Mouse (Mus musculus): Measurements from ENCODE around the gene Nuak2. TPM values are rescaled to one million over a fixed set of nuclear protein-coding genes. Genes with fewer than 3 reads are reported as not detected.
A peak's percentile ranks its signal among the peaks of the same experiment; 100 is the strongest.

The Nuak2 gene
- total RNA-seq, 2 experiments from 2014 or later = 21.7 to 37.2 TPM

DNA sequence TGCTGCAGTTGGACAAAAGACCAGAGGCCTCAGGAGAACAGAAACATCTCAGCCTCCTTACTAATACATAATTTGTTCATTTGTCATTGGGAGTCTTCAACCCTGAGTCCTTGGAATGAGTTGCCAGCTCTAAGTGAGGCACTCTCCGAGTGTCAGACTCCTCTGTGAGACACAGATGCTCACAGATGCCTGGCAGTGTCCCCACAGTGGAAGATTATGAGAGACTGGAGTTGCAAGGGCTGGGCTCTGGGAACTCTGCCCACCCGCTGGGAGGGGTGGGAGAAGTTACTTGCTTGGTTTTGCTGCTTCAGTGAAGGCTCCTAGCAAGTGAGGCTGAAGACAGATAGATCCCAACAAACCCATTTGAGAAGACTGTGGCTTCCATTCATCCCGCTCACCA lies 19.9 kb upstream of the Nuak2 start:
- ATAC-seq (replicated peaks; ENCODE audit: poor library complexity, severe bottlenecking) = no peak

DNA sequence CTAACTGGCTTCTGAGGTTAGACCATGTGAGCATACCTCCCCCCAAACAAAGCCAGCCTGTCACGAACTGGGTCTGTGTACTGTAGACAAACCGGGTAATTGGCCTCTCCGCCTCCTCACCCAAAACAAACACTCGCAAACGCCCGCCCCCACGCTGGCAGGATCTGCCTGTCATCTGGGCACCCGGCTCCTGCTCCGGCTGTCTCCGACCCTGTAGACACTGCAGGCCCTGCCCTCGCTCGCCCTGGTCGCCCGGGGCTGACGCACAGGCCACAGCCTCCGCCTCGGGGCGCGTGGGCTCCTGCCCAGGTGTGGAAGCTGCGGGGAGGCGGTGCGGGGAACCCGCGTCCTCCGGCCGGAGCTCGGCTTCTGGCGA lies 17.5 kb upstream of the Nuak2 start, which contains the start of gene Klhdc8a:
Gene Klhdc8a, plus strand, starts transcription at position 202 of the 376 bp plus-strand sequence.
- ATAC-seq (replicated peaks; ENCODE audit: poor library complexity, severe bottlenecking) = peak; percentile 41

DNA sequence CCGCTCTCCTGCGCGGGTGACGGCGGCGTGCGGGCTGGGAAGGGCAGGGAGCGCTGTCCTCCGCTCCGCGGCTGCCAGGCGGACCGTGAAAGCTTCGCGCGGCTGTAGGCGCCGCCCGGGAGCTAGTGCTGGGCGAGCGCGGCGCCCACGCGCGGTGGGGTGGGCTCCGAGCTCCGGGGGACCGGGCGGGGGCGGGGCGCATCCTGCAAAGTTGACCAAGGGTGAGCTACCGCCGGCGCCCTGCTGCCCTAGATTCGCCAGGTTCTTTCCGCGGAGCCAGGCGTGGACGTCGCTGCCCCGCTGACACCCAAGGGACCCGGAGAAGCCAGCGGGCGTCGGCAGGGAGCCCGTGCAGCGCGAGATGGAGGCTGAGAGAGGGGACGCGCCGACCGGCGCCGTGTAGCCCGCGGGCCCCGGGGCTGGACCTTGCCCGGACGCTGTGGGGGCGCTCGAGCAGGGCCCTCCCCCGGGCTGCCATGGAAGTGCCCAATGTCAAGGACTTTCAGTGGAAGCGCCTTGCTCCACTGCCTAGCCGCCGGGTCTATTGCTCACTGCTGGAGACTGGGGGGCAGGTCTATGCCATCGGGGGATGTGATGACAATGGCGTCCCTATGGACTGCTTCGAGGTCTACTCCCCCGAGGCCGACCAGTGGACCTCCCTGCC lies 17.0 kb upstream of the Nuak2 start:
- ATAC-seq (replicated peaks; ENCODE audit: poor library complexity, severe bottlenecking) = peak; percentile 37

DNA sequence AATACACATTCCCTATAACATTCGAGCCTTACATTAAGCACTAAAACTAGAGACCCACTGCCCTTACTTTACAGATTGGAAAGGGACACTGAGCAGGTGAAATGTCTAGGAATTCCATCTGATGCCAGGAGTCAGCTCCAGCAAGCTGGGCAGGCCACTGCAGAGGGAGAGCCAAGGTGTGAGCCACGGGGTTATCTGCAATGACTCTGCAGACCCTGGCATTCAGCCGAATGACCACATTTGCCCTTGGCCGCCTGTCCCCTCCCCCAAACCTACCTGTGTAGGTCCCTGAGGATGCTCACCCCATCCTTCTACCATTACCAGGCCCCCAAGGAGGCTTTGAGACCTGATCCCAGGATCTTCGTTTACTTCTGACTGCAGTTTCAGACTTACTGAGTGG lies 16.2 kb upstream of the Nuak2 start:
- no peak for ATAC-seq (replicated peaks; ENCODE audit: poor library complexity, severe bottlenecking)

DNA sequence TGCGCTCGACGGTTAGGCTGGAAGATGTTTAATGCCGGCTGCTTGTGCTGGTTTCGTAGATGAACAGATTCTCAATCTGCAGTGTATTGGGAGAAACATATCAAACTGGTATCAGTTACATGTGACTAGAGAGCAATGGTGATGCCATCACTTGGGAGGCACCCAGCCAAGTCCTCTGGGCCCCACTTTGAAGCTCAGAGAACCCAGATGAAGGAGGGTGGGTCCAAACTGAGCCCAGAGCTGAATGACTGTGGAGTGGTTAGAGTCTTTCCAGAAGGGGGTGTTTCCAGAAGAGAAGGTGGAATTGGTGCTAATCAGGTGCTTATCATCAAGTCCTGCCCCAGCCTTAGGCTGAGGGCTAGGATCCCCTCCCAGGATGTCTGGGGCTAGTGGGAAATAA lies 14.7 kb upstream of the Nuak2 start:
- no peak for ATAC-seq (replicated peaks; ENCODE audit: poor library complexity, severe bottlenecking)

DNA sequence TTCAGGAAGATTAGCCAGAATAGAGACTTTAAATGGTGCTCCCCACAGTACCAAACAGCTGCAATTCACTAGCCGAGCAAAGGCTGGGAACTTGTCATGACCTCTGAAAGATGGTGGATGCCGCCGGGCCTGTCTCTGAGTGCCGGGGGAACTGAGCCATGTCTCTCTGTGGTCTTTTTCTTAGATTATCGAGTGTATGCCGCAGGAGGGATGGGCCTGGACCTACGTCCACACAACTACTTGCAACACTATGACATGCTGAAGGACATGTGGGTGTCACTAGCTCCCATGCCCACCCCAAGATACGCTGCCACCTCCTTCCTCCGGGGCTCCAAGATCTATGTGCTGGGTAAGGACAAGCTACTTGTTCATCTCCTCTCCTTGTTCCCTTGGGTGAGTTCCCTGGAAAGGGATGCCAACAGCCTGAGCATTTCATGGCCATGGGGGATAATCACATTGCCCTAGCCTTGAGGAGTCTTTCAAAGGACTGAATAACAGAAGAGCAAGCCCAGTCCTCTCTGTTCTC lies 13.5 kb upstream of the Nuak2 start:
- ATAC-seq (replicated peaks; ENCODE audit: poor library complexity, severe bottlenecking) = no peak

DNA sequence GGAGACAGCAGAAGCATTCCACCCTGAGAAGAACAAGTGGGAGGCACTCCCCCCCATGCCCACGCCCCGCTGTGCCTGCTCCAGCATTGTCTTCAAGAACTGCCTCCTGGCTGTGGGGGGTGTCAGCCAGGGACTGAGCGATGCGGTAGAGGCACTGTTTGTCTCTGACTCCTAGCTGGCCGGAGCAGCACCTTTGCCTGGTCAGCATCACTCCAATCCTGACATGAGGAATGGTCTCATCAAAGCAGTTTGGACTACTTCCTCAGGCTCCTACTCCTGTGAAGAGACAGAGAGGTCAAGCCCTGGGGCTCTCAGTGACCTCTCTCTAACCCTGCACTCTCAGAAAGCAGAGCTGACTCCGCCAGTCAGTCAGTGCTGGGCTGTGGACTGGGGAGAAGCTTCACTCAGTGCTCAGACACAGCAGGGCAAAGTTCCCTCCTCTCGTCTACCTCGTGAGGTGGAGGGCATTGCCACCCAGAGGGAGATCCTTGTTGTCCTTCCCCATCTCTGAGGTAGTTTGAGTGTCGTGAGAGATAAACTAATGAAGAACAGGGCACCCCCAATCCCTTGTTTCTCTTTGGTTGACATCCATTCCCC lies 11.2 kb upstream of the Nuak2 start:
- no peak for ATAC-seq (replicated peaks; ENCODE audit: poor library complexity, severe bottlenecking)

DNA sequence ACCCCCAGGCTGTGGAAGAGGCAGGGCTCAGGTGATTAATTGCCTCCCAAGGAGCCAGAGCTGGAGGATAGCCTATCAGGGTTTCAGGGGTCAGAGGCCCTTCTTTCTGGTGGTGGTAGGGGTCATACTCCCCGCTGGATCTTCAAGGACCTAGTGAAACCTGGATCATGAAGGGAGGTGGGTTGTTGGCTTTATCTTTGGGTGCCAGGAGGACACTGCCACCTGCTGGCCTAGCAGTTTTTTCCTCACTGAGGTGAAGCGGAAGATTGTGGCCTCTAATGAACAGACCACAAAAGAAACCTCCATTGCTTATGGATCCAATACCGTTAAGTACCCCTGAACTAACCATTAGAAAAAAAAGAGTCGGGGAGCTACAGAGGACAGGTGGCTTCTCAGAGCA lies 9.8 kb upstream of the Nuak2 start:
- peak; percentile 52 for ATAC-seq (replicated peaks; ENCODE audit: poor library complexity, severe bottlenecking)

DNA sequence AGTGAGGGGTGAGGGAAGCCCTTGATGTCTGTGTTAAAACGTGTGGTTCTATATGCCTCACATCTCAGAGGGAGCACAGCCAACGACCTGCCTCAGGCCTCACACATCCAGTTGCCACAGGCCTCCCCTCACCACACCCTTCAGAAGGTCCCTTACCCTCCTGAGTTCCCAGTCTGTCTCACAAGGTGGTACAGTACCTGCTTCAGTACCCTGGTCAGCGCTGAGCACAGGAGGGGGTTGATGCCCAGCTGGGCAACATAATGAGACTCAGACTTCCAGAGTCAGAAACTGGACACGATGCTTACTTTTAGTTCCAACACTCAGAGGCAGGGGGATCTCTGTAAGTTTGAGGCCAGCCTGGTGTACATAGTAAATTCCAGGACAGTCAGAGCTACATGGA lies 9.1 kb upstream of the Nuak2 start:
- ATAC-seq (replicated peaks; ENCODE audit: poor library complexity, severe bottlenecking) = no peak

DNA sequence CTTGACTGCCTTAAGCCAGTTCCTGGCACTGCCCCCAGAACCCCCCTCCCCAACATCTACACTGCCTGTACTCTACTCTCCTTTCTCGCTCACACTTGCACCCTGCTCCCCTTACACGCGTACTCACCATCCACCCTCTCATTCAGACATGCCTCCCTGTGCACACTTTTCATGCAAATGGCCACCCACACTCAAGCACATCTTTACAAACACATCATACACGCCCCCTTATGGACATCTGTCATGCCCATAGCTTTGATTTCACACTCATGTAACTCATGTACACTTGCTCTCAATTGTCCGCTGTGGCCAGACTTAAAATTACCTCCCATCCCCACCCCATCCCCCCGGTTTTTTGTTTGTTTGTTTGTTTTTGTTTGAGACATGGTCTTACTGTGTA lies 8.0 kb upstream of the Nuak2 start:
- ATAC-seq (replicated peaks; ENCODE audit: poor library complexity, severe bottlenecking) = no peak

DNA sequence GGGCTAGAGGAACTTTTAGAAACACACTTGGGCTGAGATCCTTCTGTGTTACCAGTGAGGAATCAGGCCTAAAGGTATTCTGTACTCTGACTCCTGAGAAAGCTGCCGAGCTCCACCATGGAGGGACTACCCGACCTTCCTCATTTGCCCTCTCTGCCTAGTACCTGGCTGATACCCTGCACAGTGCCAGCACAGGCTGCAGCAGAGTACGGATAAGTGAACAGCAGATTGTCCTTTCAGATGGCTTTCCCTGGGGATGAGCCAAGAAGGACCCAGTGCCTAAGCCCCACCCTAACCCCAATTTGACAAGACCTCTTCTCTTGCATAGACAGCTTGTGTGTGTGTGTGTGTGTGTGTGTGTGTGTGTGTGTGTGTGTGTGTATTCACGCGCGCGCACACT lies 7.3 kb upstream of the Nuak2 start:
- no peak for ATAC-seq (replicated peaks; ENCODE audit: poor library complexity, severe bottlenecking)

DNA sequence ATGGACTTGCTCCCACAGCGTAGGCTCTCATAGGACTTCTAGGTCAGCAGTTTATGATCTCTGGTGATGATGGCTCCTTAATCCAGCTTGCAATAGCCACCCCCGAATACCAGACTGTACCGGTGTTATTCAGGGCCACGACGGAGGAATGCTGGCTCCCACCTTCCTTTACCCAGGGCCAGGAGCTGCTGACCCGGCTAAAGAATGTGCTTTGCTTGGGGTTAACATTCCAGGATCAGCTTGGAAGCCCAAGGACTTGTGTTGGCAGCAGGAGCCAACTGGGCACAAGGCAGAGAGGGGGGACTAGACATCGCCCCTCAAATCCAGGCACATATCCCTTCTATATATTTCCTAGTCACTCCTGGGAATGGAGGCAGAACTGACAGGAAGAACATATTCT lies 5.2 kb upstream of the Nuak2 start:
- ATAC-seq (replicated peaks; ENCODE audit: poor library complexity, severe bottlenecking) = no peak

DNA sequence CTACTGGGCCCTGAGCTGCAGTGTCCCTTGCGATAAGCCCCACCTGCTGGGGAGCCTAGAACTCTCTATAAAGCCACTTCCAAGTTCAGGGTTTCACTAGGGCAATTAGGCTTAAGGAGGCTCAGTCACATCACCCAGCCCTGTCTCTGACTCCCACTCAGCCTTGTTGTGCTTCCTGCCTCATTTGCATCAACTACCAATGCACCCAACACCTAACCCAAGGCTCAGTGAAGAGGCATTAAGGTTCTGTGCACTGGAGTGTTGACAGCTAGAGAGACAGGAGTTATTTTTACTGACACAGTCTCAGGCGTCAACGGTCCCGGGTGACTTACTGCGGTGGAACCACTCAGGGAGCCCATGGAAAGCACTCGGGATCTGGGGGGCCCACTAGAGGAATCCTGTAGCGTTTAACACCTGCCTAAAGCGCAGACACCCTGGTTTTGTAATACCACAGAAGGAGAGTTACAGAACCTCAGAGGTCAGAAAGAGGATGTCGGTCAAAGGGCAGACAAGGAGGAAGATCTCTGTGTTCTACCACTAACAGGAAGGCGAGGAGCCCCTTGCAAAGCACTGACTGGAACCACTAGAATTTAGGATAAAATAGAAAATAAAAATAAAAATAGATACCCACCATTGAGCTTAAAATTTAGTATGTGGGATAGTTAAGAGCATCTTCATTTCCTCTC lies 4.6 kb upstream of the Nuak2 start:
- ATAC-seq (replicated peaks; ENCODE audit: poor library complexity, severe bottlenecking) = peak; percentile 61

DNA sequence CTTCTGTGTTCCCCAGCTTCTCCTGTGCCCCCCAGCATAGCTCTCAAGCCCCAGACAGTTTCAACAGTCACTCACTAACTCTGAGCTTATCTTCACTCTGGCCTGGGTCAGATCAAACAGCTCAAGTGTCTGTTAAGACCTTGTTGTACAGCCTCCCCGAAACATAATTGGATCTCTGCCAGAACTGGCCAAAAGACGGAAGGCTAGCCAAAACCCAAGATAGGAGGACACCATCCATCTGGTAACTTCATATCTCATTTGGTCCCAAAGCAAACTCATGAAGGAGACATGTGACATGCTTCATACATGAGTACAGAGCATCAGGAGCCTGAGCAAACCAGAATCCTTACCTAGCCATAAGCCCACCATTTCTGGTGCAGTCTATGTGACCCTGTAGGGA lies 3.9 kb upstream of the Nuak2 start:
- no peak for ATAC-seq (replicated peaks; ENCODE audit: poor library complexity, severe bottlenecking)

DNA sequence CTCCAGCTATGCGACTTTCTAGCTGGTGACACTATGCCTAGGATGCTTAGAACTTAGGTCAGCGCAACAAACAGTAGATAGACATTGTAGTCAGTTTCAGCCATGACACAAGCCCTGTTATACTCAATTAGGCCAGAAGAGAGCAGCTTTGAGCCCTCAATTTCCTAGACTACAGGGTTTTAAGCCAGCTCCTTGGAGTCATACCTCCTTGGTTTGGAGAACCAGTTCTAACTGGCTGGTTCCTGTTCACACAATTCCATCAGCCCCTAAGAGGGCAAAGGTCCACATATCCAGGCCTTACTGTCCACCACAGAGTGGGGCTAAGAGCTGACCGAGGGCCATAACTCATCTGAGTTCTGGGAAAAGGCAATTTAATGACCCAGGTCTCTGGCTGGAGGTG lies 3.2 kb upstream of the Nuak2 start:
- peak; percentile 26; the same call in 1 of the 2 replicates for ATAC-seq (replicated peaks; ENCODE audit: poor library complexity, severe bottlenecking)

DNA sequence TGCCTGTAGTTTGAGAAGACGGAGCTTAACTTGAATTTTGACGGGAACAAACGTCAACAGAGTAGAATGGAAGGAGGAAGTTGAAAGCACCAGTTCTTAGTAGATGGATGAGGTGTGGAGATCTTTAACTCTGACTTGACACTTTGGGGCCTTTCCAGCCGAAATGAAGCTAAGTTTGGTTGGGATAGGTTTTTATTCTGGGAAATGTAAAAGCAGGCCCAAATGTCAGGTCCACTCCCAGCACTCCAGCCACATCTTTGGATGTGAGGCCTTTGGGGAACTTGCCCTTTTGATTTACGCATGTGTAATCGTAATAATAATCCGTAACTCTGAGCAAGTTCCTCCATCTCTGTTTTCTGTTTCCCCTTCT lies 684 bp downstream of the Nuak2 start:
- ATAC-seq (replicated peaks; ENCODE audit: poor library complexity, severe bottlenecking) = no peak

DNA sequence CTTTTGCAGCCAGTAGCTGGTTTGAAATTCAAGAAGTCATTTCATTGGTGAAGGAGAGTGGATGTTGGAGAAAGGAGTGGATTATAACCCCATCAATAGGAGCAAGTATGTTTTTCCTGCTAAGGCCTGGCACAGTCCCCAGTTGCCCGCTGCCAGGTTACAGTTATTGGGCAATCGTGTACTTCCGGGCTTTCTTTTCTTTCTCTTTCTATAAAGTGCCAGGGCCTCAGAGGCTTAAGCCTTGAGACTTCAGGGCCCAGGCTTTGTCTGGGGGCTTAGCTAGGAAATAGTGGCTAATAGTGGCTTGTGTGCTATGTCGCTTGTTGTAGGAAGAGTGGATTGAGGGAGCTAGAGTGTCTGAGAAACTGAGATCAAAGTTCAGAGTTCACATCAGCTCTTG lies 1.5 kb downstream of the Nuak2 start:
- ATAC-seq (replicated peaks; ENCODE audit: poor library complexity, severe bottlenecking) = peak; percentile 14

DNA sequence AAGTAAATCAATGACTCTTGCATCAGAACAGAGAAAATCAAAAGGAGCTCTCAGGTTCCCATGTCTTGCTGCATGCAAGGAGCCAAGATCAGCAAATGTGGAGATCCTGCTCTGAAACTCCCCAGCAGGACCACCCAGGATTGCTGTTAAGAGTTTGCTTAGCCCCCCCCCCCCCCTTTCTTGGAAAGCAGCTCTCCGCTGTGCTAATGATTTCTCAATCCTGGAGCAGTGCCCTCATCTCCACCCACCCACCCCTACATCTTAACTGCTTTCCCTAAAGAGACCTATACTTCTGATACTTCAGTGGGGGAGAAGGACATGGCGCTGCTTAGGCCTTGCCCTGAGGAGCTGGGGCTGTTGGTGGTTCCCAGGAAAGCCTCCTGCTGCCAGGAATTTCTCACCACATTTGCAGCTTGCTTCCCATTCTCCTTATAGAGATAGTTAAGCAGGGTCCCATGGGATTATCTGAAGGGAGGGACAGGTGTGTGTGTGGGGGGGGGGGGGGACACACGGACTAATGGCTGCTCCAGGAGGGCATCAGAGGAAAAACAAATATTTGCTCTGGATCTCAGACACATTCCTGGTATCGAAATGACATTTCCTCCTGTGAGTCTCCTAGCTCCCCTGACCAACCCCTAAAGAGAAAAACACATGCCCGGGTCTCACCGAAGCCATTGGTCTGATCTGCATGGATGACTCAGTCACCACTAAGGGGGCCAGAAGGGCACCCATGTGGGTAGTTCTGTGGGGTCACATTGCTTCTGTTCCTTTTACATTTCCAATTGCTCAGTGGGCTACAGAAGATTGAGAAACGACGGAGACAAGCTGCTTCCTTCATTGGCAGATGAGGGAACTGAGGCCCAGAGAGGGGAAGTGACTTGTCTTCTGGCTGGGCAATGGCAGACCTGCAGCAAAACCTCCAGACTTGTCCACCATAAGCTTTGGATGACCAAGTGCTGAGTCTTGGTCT lies 2.3 kb downstream of the Nuak2 start:
- peak; percentile 72 for ATAC-seq (replicated peaks; ENCODE audit: poor library complexity, severe bottlenecking)

DNA sequence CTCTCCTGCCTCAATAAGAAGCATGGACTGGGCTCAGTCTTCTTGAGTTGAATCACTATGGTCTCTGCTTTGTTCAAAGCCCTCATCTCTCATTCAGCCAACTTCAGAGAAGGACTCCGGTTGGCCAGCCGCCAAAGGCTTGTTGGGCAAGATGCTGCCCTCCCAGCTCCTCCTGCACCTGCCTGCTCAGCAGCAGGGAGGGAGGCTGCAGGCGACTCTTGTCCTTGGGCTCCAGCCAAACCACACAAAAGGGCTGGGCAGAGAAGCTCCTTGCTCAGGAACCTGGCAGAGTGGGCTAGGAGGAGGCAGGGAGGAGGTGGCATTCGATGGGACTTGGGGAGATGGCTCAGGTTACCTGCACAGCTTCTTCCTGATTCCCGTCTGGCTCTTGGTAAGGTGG lies 3.3 kb downstream of the Nuak2 start:
- peak; percentile 47 for ATAC-seq (replicated peaks; ENCODE audit: poor library complexity, severe bottlenecking)

DNA sequence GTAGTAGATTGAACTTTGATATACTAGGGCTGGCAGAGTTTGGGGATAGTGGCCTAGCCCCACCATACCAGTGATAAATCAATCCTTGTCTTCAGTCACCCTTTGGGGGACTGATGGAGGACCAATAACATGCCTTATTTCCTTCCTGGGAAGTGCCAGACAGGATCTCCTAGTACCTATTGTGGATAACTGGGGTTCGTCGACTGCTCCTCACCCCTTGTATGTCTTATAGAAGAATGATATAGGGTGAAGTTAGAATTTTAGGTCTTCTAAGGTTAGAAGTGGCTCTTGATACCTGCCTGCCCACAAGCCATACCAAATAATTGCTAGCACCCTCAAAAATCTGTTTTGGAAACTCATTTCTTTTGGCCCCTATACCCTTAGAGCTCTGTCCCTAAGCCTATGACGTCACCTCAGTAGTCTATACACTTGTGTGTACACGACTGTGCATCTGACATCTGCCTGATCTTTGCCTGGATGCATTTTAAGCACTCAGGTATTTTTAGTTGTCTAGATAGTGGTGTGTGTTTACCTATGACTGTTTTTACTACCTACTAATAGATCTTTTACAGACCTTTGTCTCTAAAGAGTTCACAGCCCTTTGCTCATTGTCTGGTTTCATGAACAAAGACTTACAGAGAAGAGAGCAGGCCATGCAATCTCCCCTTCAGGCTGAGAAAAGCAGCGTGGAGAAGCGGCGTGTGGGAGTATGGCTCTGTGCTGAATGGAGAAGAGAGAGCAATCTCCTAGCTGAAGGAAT lies 6.1 kb downstream of the Nuak2 start:
- no peak for ATAC-seq (replicated peaks; ENCODE audit: poor library complexity, severe bottlenecking)

All from granulocyte monocyte progenitor cell, adult 5-6 weeks (primary cell).